Mouse (Mus musculus) bone marrow macrophage, adult 2 months (primary cell): Measurements from ENCODE around the gene Vpreb1. TPM values are rescaled to one million over a fixed set of nuclear protein-coding genes. Genes with fewer than 3 reads are reported as not detected.
A peak's percentile ranks its signal among the peaks of the same experiment; 100 is the strongest.

Experiments used
- H3K27ac ChIP-seq: 2 replicates; pipeline ENCODE4 v1.5.1; 2012; ENCODE audit warnings: low read depth, low read length; ENCODE audit not compliant: insufficient read depth
- H3K4me1 ChIP-seq: 2 replicates; pipeline ENCODE4 v1.6.1; 2012; ENCODE audit warnings: low read length; ENCODE audit not compliant: control insufficient read depth, insufficient read depth
- H3K4me3 ChIP-seq: 2 replicates; pipeline ENCODE4 v1.5.1; 2012; ENCODE audit warnings: mild to moderate bottlenecking, low read length, moderate library complexity; ENCODE audit not compliant: insufficient read depth
- CTCF ChIP-seq: IDR thresholded peaks from 2 replicates; pipeline ENCODE4 v1.5.1; 2012; ENCODE audit warnings: low read depth, mild to moderate bottlenecking, low read length, moderate library complexity
- POLR2A ChIP-seq: IDR thresholded peaks from 2 replicates; pipeline ENCODE4 v1.6.1; 2012; ENCODE audit warnings: mild to moderate bottlenecking, low read depth, low read length, borderline replicate concordance
- polyA plus RNA-seq: library from polyadenylated mRNA; stranded (reverse); fragments of >200 nt; gene quantifications from 2 replicates; pipeline ENCODE4 v1.2.4, GENCODE M21; 2012; ENCODE audit not compliant: missing spikeins, insufficient read depth, insufficient read length

Gene Vpreb1
- 2.6 TPM in 1 of 2 replicates, not detected in the other for polyA plus RNA-seq

- H3K4me1 ChIP-seq: peaks cover 14% of the 10 kb centered on the region
- H3K27ac ChIP-seq: peak within 1 kb of the TSS; percentile 84
- H3K4me3 ChIP-seq: peak within 1 kb of the TSS; percentile 72
- TF ChIP-seq CTCF (no peak), POLR2A (no peak)
These were observed at the start of gene Vpreb1, which contains the start of gene Top3b for GRCm38 (mm10) chr16:16870617-16871331. Gene Vpreb1, minus strand, starts transcription at chr16:16870843. Gene Top3b, plus strand, starts transcription at chr16:16870736.

- Histone ChIP-seq H3K27ac (no peak overlapping the region), H3K4me1 (peaks cover 8% of the 10 kb centered on the region), H3K4me3 (no peak overlapping the region)
- no peak for TF ChIP-seq POLR2A
- no peak for TF ChIP-seq CTCF
These were observed 47.9 kb upstream of the Vpreb1 start for GRCm38 (mm10) chr16:16918441-16919117.

GRCm38 (mm10) chr16:16913440-16913839 is 42.8 kb upstream of the Vpreb1 start:
- TF ChIP-seq POLR2A (no peak), CTCF (no peak)
- no peak overlapping the region for H3K4me3 ChIP-seq
- no peaks in the 10 kb centered on the region for H3K4me1 ChIP-seq
- H3K27ac ChIP-seq: no peak overlapping the region

DNA sequence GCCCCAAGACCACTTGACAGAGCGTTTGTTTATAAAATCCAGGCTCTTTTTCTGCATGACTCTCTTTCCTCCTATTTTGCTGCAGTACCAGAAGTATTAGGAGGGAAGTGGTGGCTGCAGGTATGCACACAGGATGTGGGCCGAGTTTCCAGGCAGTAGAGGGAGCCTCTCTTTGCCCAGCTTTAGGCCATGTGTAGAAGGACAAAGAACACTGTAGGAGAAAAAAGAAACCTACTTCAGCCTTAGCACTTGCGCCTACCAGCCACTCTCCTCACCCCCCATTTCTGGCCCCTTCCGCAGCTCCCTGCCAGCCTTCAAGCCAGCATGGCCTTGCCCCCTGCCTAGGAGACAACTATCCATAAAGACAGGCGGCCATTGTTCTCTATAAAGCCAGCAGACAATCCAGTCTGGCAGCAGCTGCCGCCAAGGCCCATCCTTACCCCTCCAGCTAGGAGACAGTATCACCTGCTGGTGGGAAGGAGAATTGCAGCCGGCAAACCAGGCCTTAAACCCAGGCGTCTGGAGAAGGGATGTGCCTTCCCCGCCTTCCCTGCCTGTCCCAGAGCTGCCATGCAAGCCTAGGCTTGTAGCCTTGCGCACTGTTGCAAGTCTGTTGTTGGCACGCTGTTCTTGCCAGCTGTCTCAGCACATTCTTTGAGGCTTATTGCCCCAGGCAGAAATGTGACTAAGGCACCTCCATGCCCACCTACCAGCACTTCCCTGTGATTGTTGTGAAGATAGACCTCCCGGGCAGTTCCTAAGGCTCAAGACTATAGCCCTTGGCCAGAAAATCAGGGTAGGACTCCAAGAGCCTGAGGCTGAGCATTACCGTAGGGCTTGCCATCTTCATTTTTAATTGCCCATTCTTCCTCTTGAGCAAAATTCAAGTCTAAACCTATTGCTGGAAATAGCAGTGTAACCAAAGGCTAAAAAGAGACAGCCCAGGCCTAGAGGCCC is 41.3 kb upstream of the Vpreb1 start:
- TF ChIP-seq CTCF: peak; percentile 59
- no peak for TF ChIP-seq POLR2A
- no peak overlapping the region for H3K4me3 ChIP-seq
- peaks cover 4% of the 10 kb centered on the region for H3K4me1 ChIP-seq
- no peak overlapping the region for H3K27ac ChIP-seq

DNA sequence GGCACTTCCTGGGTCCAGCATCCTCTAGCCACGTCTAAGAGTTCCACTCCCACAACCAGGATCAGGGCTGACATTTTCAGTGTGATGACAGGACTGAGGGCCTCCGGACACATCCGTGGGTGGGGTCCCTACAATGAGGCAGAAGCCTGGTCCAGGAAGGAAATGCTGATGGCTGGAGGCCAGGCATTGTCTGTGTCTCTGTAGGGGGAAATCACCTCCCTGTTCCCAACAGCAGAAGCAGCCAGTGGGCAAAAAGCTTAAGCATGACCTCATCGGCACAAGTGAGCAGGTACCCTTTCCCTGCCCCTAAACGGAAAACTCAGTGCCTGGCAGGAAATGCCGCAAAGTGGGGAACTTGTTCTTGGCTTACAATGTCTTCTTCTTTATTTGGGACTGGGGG is 37.2 kb upstream of the Vpreb1 start:
- Histone ChIP-seq H3K4me3 (no peak overlapping the region), H3K4me1 (peaks cover 9% of the 10 kb centered on the region), H3K27ac (no peak overlapping the region)
- TF ChIP-seq CTCF (no peak), POLR2A (no peak)

GRCm38 (mm10) chr16:16903188-16903587 is 32.5 kb upstream of the Vpreb1 start:
- TF ChIP-seq CTCF (no peak), POLR2A (no peak)
- Histone ChIP-seq H3K27ac (no peak overlapping the region), H3K4me3 (no peak overlapping the region), H3K4me1 (peaks cover 22% of the 10 kb centered on the region)

DNA sequence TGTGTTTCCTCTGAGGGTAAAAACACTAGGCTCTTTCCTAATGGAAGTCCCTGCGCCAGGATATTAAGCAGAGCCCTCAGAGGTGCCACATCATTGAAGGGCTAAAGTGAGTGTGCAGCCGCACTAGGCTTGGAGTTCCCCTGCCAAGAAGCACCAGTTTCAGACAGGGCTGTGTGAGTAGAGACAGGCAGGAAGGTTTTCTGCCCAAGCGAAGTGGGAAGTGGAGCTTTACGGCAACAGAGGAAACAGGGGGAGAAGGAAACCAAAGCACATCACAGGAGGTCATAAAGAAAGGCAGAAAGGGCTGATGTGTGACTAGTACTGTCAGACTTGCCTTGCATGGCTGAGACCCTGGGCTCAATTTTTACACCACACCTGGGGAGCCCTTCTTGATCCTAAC is 31.7 kb upstream of the Vpreb1 start:
- H3K4me1 ChIP-seq: peaks cover 21% of the 10 kb centered on the region
- TF ChIP-seq CTCF (no peak), POLR2A (no peak)
- no peak overlapping the region for H3K4me3 ChIP-seq
- no peak overlapping the region for H3K27ac ChIP-seq

GRCm38 (mm10) chr16:16897056-16897584 is 26.5 kb upstream of the Vpreb1 start:
- H3K4me1 ChIP-seq: peaks cover 19% of the 10 kb centered on the region
- no peak overlapping the region for H3K27ac ChIP-seq
- no peak for TF ChIP-seq POLR2A
- TF ChIP-seq CTCF: no peak
- peak overlapping the region; percentile 87 for H3K4me3 ChIP-seq

DNA sequence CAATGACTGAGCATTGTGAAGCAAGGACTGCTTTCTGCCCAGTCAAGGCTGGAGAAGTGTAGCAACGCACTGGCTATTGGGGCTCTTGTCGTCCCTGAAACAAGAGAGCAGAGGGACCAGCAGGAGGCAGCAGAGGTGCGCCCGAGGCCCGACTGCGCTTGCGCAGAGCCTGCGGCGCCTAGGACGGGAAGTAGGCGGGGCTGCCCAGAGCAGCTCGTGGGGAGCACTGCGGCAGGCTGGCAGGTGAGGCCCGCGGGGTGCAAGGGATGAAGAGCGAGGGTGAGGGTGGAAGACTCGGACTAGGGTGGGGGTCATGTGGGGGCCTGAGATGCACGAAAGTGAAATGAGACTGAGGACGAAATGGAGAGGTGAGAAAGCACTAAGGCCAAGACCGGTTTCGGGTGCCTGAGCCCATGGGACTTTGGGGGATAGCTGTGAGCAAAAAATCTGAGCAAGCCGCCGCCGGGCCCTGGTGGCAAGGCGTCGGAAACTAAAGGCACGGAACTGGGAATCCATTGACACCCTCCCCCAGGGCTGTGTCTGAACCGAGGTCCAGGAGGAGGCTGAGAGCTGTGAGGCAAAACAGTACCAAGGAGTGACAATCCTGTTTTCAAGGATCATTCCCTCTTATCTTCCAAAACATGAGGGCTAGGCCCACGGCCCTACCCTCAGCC is 25.9 kb upstream of the Vpreb1 start, which contains the start of gene Ppm1f:
Ppm1f (plus strand) TSS at position 88 of the 674 bp plus-strand sequence.
- no peak within 1 kb of the TSS for H3K27ac ChIP-seq
- TF ChIP-seq CTCF (peak; percentile 43), POLR2A (no peak)

More for the DNA sequence above, 25.9 kb upstream of the Vpreb1 start, which contains the start of gene Ppm1f:
- Histone ChIP-seq H3K4me1 (peaks cover 15% of the 10 kb centered on the region), H3K4me3 (peak within 1 kb of the TSS; percentile 87)
